Mouse (Mus musculus): ENCODE results near the gene Pygo1.

Gene Pygo1

DNA sequence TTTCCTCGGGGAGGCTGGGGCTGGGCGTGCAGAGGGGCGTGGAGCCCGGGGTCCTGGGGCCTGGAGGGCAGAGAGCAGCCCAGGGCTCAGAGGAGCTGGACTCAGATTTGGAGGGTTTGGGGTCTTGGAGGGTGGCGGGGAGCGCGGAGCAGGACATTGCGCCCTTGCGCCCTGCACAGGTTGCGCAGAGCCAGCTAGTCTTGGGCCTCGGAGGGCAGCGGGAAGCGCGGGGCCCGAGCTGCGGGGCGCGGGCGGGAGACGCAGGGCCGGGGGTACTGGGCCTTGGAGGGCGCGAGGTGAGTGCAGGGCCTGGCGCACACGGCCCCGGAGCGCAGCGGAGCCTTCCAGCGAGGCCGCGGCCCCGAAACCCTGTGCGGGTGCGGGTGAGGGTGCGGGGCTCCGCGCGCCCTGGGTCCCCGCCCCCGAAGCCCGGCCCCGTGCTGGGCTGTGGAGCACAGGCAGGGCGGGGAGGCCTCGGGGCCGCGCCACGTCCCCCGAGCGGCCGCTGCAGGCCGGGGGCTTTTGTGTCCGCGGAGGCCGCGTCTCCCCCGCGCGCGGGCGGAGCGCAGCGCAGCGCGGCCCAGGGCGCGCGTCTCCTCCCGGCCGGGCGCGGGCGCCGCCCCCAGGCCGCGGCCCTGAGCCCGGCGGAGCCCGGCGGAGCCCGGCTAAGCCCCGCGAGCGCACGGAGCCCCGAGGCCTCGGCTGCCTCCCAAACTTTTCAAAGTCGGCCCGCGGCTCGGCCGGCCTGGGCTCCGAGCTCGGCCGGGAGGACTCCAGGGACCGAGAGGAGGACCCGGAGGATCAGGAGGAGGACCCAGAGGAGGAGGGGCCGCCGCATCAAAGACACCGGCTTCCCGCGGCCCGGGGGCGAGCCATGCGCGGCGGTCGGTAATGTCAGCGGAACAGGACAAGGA is at the start of gene Pygo1:
Pygo1 (plus strand) TSS at position 625 of the 914 bp plus-strand sequence.
- peak in 1 of 2 experiments; percentile 1 for DNase-seq

DNA sequence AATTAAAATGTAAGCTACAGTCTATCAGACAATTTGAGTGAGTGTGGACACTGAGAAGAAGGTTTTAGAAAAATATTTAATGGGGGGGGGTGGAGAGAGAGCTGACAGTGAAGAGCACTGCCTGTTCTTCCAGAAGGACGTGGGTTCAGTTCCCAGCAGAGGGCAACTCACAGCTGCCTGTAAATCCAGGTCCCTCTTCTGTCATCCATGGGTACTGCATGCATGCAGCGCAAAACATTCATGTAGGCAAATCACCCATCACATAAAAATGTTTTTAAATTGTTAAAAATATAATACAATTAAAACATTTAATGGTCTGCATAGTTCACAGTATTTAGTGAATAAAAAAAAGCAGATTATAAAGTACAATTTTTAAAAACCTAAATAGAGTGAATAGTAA is 49.6 kb upstream of the Pygo1 start:
- DNase-seq = no peak

DNA sequence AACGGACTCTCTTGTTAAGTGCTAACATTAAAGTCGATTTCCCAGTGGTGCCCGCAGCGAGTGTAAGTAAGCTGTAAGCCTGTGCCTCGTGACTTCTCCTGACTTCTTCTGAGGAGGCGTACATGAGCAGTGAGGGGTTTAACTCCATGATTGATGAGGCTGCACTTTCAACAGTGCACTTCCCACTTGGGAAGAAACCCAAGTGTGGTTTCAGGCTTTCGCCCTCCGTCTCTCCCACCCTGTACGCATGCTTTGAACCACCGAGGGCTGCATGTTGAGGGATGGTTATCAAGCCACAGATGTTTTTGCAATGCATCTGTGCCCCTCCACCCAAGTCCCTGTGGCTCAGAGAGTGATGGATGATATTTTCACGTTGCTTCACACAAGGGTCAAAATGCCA is 47.5 kb upstream of the Pygo1 start:
- DNase-seq = no peak

DNA sequence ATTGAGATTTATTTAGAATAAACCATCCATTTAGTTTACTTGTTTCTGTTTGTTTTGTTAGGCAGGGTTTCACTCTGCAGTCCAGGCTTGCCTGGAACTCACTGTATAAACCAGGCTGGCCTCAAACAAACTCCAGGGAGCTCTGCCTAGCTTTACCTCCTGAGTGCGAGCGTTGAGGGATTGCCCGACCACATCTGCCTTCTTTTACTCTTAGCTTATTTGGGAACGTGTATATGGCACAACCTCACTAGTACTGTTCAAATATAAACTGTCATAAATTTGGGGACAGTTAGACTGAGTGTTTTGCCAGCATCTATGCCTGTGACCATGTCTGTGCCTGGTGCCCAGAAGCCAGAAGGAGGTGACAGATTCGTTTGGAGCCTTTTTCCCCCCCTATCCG is 46.8 kb upstream of the Pygo1 start:
- no peak for DNase-seq

DNA sequence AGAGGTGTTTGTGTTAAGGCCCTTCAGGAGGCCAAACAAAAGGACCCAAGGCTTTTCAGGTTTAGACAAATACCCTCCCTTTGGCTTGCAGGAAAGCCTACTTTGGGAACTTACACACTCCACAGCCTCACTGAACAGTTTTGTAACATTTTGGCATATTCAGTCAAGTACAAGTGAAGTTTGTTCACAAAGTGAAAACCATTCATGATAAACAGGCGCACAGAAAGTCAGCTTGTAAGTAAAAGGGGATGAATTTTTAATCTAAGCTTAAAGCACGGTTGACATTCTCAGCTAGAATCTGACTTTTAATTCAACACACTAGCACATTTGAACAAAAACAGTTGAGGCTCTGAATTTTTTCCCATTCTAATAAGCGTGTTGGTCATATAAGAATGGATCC is 45.8 kb upstream of the Pygo1 start:
- DNase-seq = no peak

DNA sequence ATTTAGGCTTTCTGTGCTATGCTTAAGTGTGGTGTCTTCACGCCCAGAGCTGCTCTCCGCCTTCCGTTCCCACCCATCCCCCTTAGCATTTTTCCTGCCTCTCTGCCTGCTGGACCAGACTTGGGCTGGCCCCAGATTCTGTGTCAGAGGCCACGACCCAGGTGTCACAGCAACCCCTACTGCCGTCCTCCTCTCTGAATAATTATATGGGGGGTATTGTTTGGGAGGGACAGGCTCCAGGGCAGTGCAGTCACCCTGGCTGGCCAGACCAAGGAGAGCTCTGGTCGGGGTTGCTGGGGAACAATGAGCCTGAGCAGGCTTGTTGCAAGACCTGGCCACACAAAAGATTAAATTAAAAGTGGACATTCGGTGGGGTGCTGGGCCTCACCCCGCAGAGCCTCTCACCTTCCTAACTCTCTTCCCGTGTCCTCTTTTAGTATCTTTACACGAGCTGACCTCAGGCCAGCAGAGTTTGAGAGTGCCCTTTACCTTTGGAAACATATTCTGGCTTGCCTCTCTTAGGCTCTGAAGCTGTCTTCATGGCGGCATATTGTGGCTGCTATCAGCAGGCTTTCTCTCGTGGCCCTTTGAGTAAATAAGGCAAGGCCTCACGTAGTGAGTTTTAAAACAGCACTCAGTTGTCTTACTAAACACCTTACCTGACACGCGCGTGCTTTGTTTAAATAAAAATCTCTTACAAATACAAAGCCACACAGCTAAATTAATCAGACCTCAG is 45.1 kb upstream of the Pygo1 start:
- DNase-seq = no peak

DNA sequence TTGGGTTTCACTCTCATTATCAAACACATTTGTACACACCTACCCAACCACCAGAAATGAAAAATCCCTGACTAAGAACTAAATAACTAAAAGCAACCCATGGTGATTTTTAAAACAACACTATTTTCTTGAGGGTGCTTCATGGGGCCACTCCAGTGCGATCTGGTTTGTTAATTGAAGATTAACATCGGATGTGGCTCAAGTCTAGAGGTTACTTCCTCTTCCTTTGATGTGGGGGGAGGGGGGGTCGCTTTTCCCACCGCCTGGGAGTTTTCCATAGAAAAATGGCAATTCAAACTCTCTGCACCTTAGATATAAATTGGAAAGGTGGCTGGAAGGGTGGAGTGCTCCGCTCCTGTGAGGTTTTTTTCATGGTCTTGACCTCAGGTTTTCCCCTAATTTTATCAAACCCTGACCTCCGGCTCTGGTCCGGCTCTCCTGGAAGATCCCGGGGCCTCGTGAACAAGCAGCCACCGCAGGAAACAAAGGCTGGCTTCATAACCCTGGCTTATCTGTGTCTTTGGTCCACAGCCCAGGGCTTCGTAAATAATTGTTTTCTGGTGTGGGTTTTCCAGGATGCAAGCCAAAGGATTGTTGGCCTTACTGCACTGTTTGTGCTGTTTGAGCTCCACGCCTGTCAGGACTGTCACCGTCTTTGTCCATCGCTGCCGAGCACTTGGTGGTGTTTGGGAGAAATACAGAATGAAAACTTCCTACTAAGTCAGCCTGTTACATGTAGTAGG is 44.2 kb upstream of the Pygo1 start:
- peak; percentile 65 to 66 for DNase-seq

DNA sequence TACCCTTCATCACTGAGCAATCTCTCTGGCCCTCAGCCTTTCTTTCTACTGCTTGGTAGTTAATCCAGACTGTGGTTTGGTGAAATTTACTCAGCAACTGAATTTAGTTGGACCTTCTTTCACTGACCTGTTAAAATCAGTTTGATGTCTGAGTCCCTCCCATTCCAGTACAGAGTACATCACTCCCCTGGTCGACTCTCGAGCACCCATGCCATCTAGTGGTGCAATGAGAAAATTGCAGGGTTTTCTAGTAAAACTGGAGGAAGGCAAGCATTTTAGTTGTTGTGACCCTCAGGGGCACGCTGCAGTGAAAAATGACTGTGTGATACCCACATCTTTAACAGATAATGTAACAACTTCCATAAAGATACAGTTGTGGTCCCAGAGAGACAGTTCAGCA is 41.5 kb upstream of the Pygo1 start:
- peak; percentile 28 for DNase-seq

DNA sequence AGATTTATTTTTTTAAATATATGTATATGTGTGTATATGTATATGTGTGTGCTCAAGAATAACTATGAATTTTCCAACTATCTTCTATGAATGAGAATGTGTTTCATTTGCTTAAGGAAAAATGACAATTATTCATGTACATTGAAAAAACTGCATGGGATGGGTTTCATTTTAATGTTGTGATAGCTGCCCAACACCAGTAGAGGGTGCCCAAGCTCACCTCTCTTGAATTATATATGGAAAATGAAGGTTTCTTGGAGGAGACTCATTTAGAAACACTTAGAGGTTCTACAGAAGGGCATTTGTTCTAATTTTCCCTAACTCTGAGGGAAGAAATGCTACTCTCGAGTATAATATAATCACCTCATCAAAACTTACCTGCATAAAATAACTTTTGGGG is 35.7 kb upstream of the Pygo1 start:
- DNase-seq = no peak

DNA sequence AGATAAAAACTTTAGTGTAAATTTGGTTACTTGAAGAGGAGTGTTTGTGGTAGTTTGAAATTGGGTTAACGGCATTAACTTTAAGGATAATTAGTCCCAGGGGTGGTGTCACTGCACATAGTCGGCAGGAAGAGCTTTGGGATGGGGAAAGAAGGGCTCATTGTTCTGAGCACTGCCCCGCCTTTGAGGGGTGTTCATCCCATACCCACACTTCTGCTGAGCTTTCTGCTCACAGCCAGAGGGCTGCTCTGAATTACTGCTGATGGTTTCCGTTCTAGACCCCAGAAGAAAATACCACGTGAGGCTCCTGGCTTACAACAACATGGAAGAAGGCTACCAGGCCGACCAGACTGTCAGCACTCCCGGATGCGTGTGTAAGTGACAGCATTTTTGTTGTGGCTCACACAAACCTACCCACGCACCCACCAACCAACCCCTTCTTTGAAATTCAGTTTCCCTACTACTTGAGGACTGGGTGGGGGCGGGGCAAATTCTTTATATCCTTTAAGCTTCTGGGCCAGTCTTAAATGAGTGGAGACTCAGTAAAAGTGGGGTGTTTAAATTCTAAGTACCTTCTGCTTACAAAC is 34.9 kb upstream of the Pygo1 start:
- no peak for DNase-seq

DNA sequence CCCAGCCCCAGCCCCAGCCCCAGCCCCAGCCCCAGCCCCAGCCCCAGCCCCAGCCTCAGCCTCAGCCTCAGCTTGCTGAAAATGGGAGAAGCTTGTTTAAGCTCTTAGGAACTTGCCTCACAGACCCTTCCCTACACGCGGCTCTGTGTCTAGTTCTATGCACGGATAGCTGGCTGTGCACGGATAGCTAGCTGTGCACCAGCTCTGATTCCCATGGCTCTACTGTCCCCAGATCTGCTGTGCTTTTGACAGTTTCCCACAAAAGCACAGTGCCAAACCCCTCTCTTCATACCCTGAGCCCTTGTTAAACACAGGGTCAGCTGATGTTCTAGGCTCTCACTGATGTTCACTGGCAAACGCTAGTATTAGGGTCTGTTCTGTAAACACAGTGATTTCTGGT is 32.7 kb upstream of the Pygo1 start:
- DNase-seq = no peak

DNA sequence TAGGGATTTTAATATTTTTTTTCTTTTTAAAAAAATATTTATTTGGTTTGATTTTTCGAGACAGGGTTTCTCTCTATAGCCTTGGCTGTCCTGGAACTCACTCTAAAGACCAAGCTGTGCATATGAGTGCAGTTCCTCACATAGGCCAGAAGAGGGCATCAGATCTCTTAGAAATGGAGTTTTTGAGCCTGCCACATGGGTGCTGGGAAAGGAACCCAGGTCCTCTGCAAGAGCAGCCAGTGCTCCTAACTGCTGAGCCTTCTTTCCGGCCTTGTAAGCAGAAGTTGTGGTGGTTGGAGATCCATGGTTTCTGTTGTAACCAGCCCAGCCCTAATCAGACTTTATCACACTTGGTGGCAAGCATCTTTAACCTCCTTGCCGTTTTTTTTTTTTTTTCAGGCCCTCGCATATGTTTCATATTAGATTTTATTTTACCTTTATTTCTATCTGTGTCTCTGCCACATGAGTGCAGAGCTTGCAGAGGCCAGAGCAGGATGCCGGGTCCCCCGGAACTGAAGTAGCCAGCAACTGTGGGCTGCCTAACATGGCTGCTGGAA is 30.6 kb upstream of the Pygo1 start:
- no peak for DNase-seq

DNA sequence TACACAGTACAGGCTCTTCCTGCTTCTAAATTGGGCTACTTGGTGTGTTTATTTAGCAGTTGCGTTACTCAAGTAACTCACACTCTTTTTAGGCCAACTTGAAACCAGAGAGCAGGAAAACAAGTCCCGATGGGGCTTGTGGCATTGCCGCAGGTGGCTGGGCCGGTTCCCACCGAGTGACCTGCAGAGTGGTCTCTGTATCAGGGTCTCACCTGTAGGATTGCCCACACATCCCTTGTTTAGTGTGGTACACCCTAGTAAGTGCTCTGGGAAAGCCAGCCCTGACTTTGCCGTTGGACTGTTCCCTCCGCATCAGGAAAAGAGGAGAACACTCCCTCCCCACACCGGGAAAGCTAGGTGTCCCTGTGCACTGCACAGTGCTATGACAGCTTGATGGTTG is 23.4 kb upstream of the Pygo1 start:
- no peak for DNase-seq

DNA sequence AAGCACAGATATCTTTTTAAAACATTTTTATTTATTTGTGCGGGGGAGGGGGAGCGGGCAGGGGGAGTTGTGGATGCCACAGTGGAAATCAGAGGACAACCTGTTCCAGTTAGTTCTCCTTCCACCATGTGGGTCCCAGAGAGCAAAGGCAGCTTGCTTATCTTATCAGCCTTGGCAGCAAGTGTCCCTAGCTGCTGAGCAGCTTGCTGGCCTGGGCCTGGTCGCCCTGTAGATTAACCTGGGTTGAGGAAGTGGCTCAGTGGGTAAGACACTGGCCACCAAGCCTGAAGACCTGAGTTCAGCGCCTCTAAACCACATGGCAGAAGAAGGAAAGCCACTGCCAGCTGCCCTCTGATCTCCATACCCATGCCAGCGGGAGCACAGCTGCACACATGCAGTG is 22.8 kb upstream of the Pygo1 start:
- DNase-seq = no peak

DNA sequence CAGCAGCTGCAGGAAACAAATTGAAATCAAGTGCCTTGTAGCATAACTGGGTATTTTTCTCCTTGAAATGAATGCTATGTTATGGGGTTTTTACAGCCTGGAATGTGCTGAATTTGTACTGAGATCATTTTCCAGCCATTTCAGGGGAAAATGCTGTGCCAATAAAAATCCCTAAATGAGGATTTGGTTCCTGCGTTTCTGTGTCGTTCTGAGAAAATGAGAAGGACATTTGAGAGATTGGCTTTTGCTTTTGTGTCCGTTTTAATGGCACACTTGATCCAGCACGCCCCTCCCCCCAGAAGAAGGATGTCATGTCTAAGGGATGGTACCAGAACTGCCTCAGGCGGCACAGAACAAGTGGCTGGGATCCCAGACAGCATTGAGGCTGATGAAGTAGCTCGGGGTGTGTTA is 18.7 kb upstream of the Pygo1 start:
- no peak for DNase-seq

DNA sequence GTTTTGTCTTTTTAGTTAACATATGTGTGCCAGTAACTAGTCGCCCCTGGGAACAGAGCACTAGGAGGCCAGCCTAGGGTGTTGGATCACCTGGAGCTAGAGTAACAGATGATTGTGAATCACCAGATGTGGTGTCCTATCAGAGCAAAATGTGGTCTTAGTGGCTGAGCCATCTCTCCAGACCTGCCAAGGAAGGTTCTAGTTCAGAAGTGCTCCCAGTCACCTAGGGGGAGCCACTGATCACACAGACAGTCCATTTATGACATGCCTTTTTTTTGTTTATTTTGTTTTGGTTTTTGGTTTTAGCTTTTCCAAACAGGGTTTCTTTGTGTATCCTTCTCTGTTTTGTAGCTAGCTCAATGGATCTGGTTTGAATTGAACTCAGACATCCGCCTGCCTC is 14.1 kb upstream of the Pygo1 start:
- DNase-seq = no peak

DNA sequence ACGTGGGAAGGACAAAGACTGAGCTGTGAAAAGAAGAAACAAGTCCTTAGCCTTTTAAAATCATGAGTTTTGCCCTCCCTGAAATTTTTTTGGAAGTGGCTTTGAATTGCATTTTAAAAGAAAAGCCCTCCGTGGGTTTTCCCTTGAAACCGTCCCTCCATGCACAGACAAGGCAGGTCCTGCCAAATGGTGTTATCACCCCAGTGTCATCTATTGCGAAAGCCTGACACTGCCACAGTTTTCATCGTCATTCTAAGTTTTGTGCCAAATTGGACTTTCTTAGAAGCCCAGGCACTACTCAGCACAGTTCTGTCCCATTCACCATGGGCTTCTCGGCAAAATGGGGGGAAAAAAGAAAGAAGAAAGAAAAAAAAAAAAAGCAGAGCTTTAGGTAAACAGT is 11.9 kb upstream of the Pygo1 start:
- DNase-seq = no peak

DNA sequence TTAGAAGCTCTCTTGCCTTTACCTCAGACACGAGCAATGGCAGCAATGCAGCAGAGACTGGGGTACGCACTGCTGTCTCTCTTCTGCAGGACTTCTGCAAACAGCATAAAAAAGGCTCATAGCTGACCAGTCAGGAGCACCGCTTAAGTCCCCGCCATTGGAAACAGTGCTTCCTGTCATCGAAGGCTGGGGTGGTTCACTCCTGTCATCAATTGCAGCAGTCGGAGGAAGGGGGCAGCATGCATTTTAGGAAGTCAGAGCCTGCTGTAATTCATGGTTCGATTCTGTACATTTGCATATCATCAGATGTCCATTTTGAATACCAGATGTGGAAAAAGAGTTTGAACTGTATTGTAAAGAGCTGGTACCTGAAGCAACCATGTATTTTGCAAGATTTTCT is 9.7 kb upstream of the Pygo1 start:
- no peak for DNase-seq

DNA sequence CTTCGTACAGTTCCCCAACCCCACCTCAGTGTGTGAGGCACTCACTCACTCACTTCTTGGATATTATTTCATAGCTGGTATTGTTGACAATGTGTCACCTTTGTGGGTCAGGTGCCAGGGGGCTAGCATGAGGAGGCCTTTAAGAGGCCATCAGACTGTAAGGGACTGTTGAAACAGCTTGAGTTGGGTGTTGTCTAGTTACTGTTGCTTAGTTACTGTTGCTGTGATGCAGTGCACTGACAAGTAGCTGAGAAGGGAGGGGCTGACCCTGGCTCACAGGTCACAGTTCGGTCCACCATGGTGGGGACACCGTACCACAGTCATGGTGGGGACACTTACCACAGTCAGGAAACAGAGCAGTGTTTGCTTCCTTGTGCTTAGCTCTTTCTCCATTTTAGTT is 2.4 kb upstream of the Pygo1 start:
- DNase-seq = no peak

DNA sequence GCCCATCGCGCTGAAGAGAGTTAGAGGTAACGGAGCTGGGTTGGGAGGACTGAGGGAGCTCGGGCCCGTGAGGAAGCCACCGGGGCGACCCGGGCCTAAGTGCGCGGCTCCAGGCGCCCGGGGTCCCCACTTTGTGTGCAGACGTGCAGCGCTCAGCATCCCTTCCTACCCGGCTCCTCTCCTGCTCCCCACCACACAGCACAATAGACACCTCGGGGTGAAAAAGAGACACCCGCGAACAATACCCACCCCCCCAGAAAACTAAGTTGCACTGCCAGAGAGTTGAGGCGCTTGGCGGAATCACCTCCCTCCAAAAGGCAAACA is 452 bp downstream of the Pygo1 start:
- DNase-seq = no peak

DNA sequence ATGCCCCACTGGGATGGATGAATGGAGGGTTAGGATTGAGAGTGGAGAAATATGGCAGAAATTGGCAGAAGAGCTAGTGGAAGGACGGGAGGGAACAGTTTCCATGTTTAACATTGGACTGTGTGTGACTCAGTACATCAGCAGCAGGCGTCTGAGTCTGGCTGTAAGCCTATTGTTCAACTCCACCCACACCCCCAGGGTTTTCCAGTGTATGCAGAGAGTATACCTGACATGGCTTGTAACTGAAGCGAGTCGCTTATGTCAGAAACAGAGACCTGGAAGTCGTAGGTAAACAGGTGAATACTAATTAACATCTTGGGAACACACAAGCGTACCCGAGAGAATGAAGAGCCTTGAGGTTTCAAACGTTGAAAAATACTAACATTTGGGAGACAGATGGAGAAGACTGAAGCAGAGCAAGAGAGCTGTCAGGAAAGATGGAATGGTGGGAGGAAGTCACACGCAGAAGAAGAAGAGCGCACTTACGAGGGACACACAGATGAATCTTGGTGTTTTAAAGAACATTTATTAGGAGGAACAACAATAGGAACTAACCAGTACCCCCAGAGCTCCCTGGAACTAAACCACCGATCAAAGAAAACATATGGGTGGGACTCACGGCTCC is 5.8 kb downstream of the Pygo1 start:
- no peak for DNase-seq

DNA sequence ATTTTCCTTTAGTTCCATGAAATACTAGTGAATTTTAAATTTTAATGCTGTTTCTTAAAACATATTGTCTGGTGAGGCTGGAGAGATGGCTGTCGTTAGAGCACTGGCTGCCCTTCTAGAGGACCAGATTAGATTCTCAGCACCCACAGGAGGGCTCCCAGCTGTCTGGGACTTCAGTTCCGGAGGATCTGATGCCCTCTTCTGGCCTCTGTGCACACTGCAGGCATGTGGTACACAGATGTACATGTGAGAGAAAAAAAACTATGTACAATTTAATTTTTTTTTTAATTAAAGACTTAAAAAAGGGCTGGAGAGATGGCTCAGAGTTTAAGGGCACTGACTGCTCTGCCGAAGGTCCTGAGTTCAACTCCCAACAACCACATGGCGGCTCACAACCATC is 9.9 kb downstream of the Pygo1 start:
- no peak for DNase-seq

DNA sequence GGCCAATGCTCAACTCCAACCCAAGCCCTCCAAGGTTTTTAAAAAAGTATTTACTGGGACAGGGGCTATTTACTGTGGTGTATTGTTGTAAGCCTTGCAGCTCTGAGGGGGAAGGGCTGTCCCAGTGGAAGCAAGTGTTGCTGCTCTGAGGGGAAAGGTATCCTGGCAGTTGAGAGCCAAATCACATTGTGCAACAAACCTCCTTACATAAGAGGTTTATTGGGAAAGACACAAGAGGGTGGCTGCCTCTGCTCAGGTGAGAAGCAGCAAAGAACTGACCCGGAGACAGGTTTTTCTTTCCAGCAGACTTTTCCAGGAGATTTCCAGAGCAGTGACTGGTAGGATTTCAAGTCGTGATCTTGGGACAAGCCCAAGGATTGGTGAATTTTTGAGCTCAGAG is 10.9 kb downstream of the Pygo1 start:
- DNase-seq = no peak
